12 mouse cellular contexts compared by ENCODE assay signal in genomic region chrX:59172200-59172599, GRCm38 (mm10).
A peak's percentile ranks its signal among the peaks of the same experiment; 100 is the strongest.
DNase-seq lines count a peak whose midpoint lies in the region; TF ChIP-seq lines count a peak whose summit lies in the region.
"Had no signal": no experiment of that assay in that cellular context is flagged by ENCODE, and none has a peak within 500 bp of the region (broad histone marks: within the 10 kb centered on the region; RNA-seq: fewer than 3 reads in every experiment).

No protein-coding gene starts in this region.

- no peak overlapping the region for H3K4me3 ChIP-seq in gastrocnemius, adult 2 months
- H3K4me3 ChIP-seq in liver, adult 2 months (ENCODE audit: insufficient read depth, low read depth, low read length) = no peak overlapping the region
- H3K4me3 ChIP-seq: kidney, embryonic 15.5 days; limb, embryonic 15.5 days had no signal

- no peaks in the 10 kb centered on the region for H3K36me3 ChIP-seq in liver, adult 2 months (ENCODE audit: control insufficient read depth, insufficient read depth, low read length)
- H3K36me3 ChIP-seq: kidney, embryonic 15.5 days; limb, embryonic 15.5 days had no signal

- H3K27me3 ChIP-seq in liver, adult 2 months (ENCODE audit: control insufficient read depth, insufficient read depth, low read length) = no peaks in the 10 kb centered on the region
- H3K27me3 ChIP-seq: kidney, embryonic 15.5 days; limb, embryonic 15.5 days had no signal

- no peak for TF ChIP-seq POLR2A in liver, adult 2 months (IDR thresholded peaks at IDR 0.05; ENCODE audit: extremely low read depth, insufficient read depth, low read length)

- WGBS in liver, adult 2 months = 0% methylated on average over 1 of the region's 1 CpGs

- intact Hi-C loops in gastrocnemius, adult 2 months (cut with DNase I) = no loop called here

- no peaks in the 10 kb centered on the region for H3K4me1 ChIP-seq in liver, adult 2 months (ENCODE audit: control insufficient read depth, insufficient read depth, low read length)
- H3K4me1 ChIP-seq: kidney, embryonic 15.5 days; limb, embryonic 15.5 days had no signal

- no peak for DNase-seq in gastrocnemius, adult 2 months
- DNase-seq in gastrocnemius, postnatal 4 days (ENCODE audit: low spot score in 2 of 2) = no peak
- peak; percentile 14 for DNase-seq in liver, adult 2 months (ENCODE audit: extremely low read depth, low read depth, low spot score)
- DNase-seq in liver = no peak
- peak; percentile 16 for DNase-seq in Muller cell, postnatal 12 days (ENCODE audit: inconsistent ontology term)
- peak; percentile 20 for DNase-seq in induced T-regulatory cell, adult 2 months (ENCODE audit: low read depth)
- DNase-seq in heart, adult 18-20 months = no peak
- no peak for DNase-seq in cerebellum, postnatal 4 days (ENCODE audit: low spot score in 2 of 2)
- DNase-seq: adrenal gland, postnatal 14 days; cerebellum, postnatal 36 days had no signal

- H3K9ac ChIP-seq in liver, adult 2 months (ENCODE audit: low read depth, low read length) = no peak overlapping the region
- H3K9ac ChIP-seq: kidney, embryonic 15.5 days; limb, embryonic 15.5 days had no signal

- peak; percentile 63 for TF ChIP-seq CTCF in gastrocnemius, adult 2 months (IDR thresholded peaks at IDR 0.05)
- TF ChIP-seq CTCF in liver, adult 2 months (IDR thresholded peaks at IDR 0.05; ENCODE audit: low read depth, low read length) = 0 out of 2 replicates have a peak, but pooled peaks have one; percentile 9

- H3K79me2 ChIP-seq in liver, adult 2 months (ENCODE audit: control insufficient read depth, insufficient read depth, low read length) = no peaks in the 10 kb centered on the region

- H3K27ac ChIP-seq in gastrocnemius, adult 2 months = no peak overlapping the region
- H3K27ac ChIP-seq in liver, adult 2 months (replicated peaks; ENCODE audit: insufficient read depth, low read depth, low read length) = no peak overlapping the region
- H3K27ac ChIP-seq: kidney, embryonic 15.5 days; limb, embryonic 15.5 days had no signal

Comparison
In these comparisons a context has a peak if more than half of its experiments do, and no peak if none do; other contexts are left out.
1. DNase-seq: peak in liver, adult 2 months (single experiment), Muller cell, postnatal 12 days (single experiment) and induced T-regulatory cell, adult 2 months (single experiment); none in gastrocnemius, adult 2 months (single experiment), gastrocnemius, postnatal 4 days (0 of 2), liver (single experiment), heart, adult 18-20 months (0 of 2) and cerebellum, postnatal 4 days (0 of 2).